Mouse (Mus musculus): ENCODE results near the gene Ash1l.

The Ash1l gene

GRCm38 (mm10) chr3:88950576-88951326 lies at the start of gene Ash1l, which contains the start of gene Dap3:
Gene Ash1l, plus strand, starts transcription at chr3:88950622.
Gene Dap3, minus strand, starts transcription at chr3:88951181.
- peak; percentile 43 to 74 for DNase-seq (ENCODE audit: low read depth in 1 of 2, low spot score in 2 of 2)

GRCm38 (mm10) chr3:88904803-88905202 lies 45.6 kb upstream of the Ash1l start:
- DNase-seq (ENCODE audit: low read depth in 1 of 2, low spot score in 2 of 2), result no peak

GRCm38 (mm10) chr3:88905209-88905608 lies 45.2 kb upstream of the Ash1l start:
- no peak for DNase-seq (ENCODE audit: low read depth in 1 of 2, low spot score in 2 of 2)

GRCm38 (mm10) chr3:88905741-88906140 lies 44.7 kb upstream of the Ash1l start:
- no peak for DNase-seq (ENCODE audit: low read depth in 1 of 2, low spot score in 2 of 2)

GRCm38 (mm10) chr3:88906393-88907159 lies 43.8 kb upstream of the Ash1l start:
- no peak for DNase-seq (ENCODE audit: low read depth in 1 of 2, low spot score in 2 of 2)

- no peak for DNase-seq (ENCODE audit: low read depth in 1 of 2, low spot score in 2 of 2)
Observed at GRCm38 (mm10) chr3:88912585-88912984, 37.8 kb upstream of the Ash1l start.

GRCm38 (mm10) chr3:88913511-88914383 lies 36.7 kb upstream of the Ash1l start, which contains the start of gene Msto1:
Gene Msto1, minus strand, starts transcription at chr3:88913999.
- peak; percentile 79 to 88 for DNase-seq (ENCODE audit: low read depth in 1 of 2, low spot score in 2 of 2)

GRCm38 (mm10) chr3:88914384-88914810 lies 36.0 kb upstream of the Ash1l start:
- DNase-seq (ENCODE audit: low read depth in 1 of 2, low spot score in 2 of 2), result no peak

- no peak for DNase-seq (ENCODE audit: low read depth in 1 of 2, low spot score in 2 of 2)
Observed at GRCm38 (mm10) chr3:88918981-88919380, 31.4 kb upstream of the Ash1l start.

- DNase-seq (ENCODE audit: low read depth in 1 of 2, low spot score in 2 of 2), result no peak
Observed at GRCm38 (mm10) chr3:88921411-88921810, 29.0 kb upstream of the Ash1l start.

- no peak for DNase-seq (ENCODE audit: low read depth in 1 of 2, low spot score in 2 of 2)
Observed at GRCm38 (mm10) chr3:88923989-88924591, 26.3 kb upstream of the Ash1l start.

GRCm38 (mm10) chr3:88925651-88926050 lies 24.8 kb upstream of the Ash1l start:
- DNase-seq (ENCODE audit: low read depth in 1 of 2, low spot score in 2 of 2), result no peak

- no peak for DNase-seq (ENCODE audit: low read depth in 1 of 2, low spot score in 2 of 2)
Observed at GRCm38 (mm10) chr3:88929501-88929900, 20.9 kb upstream of the Ash1l start.

GRCm38 (mm10) chr3:88939071-88939470 lies 11.4 kb upstream of the Ash1l start:
- DNase-seq (ENCODE audit: low read depth in 1 of 2, low spot score in 2 of 2), result no peak

GRCm38 (mm10) chr3:88939749-88940148 lies 10.7 kb upstream of the Ash1l start:
- DNase-seq (ENCODE audit: low read depth in 1 of 2, low spot score in 2 of 2), result no peak

GRCm38 (mm10) chr3:88942316-88942880 lies 8.0 kb upstream of the Ash1l start:
- no peak for DNase-seq (ENCODE audit: low read depth in 1 of 2, low spot score in 2 of 2)

- no peak for DNase-seq (ENCODE audit: low read depth in 1 of 2, low spot score in 2 of 2)
Observed at GRCm38 (mm10) chr3:88944109-88944508, 6.3 kb upstream of the Ash1l start.

GRCm38 (mm10) chr3:88949786-88950575 lies 441 bp upstream of the Ash1l start:
- peak; percentile 24 to 62 for DNase-seq (ENCODE audit: low read depth in 1 of 2, low spot score in 2 of 2)

- no peak for DNase-seq (ENCODE audit: low read depth in 1 of 2, low spot score in 2 of 2)
Observed at GRCm38 (mm10) chr3:88951327-88951800, 942 bp downstream of the Ash1l start.
